Mouse (Mus musculus) midbrain, embryonic 15.5 days (tissue): ENCODE data around the gene Psmd5. TPM values are rescaled to one million over a fixed set of nuclear protein-coding genes. Genes with fewer than 3 reads are reported as not detected.

Experiments used
- polyA plus RNA-seq: library from polyadenylated mRNA; unstranded; fragments of >200 nt; fragmentation: Nextera tagmentation; extraction: Ambion mirVana; gene quantifications from 2 replicates; pipeline ENCODE4 v1.2.1, GENCODE M21; 2015

The Psmd5 gene
- polyA plus RNA-seq, 1 experiment from 2014 or later = 102 TPM

Other genes with a start within 250 kb of the Psmd5 start
- 112 and 123 TPM in 2 replicates for gene Gapvd1, start 119.7 kb downstream of the Psmd5 start, polyA plus RNA-seq
- gene Hspa5, start 103.0 kb downstream of the Psmd5 start, polyA plus RNA-seq = 418 and 429 TPM in 2 replicates
- 23.2 and 24.5 TPM in 2 replicates for gene Rabepk, start 75.1 kb downstream of the Psmd5 start, polyA plus RNA-seq
- gene Fbxw2, start 48.7 kb downstream of the Psmd5 start, polyA plus RNA-seq = 102 and 107 TPM in 2 replicates
- gene Gm34653, start 42.0 kb downstream of the Psmd5 start, polyA plus RNA-seq = 0.17 TPM in 1 of 2 replicates, not detected in the other
- 0.26 and 0.40 TPM in 2 replicates for gene Cutal, start 572 bp downstream of the Psmd5 start, polyA plus RNA-seq
- gene Phf19, start 39.1 kb upstream of the Psmd5 start, polyA plus RNA-seq = 1.5 and 2.1 TPM in 2 replicates
- 3.6 and 3.8 TPM in 2 replicates for gene Traf1, start 86.8 kb upstream of the Psmd5 start, polyA plus RNA-seq
- gene Hc, start 186.5 kb upstream of the Psmd5 start, polyA plus RNA-seq = 1.1 and 1.2 TPM in 2 replicates
- gene AI182371, start 226.6 kb upstream of the Psmd5 start, polyA plus RNA-seq = 0.32 and 0.74 TPM in 2 replicates
- gene Cntrl, start 234.5 kb upstream of the Psmd5 start, polyA plus RNA-seq = 10.5 and 10.8 TPM in 2 replicates